Mouse (Mus musculus): ENCODE data around the gene Rhox1. TPM values are rescaled to one million over a fixed set of nuclear protein-coding genes. Genes with fewer than 3 reads are reported as not detected.

Gene Rhox1
- total RNA-seq (2023), result not detected in 4 replicates

DNA sequence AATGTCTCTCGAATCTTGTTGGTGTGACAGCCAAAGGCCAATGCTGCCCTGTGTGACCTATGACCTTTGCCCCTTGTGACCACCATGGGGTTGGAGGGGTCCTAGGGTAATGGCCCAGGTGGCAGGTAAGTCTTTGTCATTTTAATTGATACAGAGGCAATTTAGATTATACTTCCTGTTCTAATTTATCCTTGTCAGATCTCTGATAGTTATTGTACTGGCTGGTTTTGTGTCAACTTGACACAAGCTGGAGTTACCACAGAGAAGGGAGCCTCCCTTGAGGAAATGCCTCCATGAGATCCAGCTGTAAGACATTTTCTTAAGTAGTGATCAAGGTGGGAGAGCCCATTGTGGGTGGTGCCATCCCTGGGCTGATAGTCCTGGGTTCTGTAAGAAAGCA lies at the start of gene Rhox1:
Gene Rhox1, minus strand, starts transcription at position 101 of the 400 bp plus-strand sequence.

DNA sequence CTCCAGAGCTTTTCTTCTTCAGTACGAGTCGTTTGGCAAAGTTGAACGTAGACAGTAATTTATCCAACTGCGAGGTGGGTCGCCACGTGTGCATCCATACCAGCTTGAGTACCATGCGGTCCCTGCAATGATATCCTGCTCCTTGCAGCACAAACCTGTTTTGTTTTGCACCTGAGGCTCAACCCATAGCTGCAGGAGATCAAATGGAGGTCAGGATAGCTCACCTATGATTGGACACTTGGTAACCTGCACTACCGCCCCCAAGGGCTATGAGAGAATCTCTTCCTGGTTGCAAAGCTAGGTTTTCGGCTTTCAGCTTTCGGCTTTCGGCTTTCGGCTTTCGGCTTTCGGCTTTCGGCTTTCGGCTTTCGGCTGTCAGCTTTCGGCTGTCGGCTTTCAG lies 43.0 kb upstream of the Rhox1 start, which contains the start of gene Rhox4a:
Gene Rhox4a, plus strand, starts transcription at position 301 of the 400 bp plus-strand sequence.

DNA sequence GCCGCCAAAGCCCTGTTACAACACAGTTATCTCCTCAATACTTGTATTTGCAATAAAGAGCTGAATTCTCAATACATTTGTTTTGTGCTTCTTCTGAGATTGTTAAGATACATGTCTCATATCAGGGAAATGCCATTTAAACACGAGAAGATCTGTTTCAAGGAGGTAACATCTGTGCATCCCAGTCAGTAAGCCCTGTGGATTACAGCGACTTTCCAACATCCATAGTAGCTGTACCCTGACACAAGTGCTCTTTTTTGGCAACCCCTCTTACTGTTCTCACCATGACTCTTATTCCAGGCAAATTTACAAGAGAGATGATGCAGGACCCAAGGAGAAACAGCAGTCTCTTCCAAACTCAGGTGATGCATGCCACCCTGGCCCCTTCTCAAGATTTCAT lies 27.6 kb upstream of the Rhox1 start, which contains the start of gene Rhox3a:
Gene Rhox3a, plus strand, starts transcription at position 301 of the 400 bp plus-strand sequence.

DNA sequence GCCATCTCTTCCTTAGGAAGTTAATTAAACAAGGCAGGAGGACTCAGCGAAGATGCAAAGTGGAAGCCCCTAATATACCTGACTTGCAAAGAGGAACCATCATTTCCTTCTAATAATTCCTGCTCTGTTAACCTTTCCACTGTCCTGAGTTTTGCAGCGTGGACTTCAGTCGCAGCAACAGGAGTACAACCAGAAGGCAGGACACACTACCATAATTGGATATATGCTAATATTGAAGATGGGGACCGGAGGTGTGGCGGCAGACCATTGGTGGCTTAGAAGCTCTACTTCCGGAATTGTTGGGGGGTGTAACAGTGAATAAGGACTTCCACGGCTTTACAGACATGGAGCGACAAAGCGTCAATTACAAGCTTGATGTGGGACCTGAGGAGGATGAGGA lies 22.6 kb upstream of the Rhox1 start, which contains the start of gene Rhox2a:
Gene Rhox2a, plus strand, starts transcription at position 301 of the 400 bp plus-strand sequence.

DNA sequence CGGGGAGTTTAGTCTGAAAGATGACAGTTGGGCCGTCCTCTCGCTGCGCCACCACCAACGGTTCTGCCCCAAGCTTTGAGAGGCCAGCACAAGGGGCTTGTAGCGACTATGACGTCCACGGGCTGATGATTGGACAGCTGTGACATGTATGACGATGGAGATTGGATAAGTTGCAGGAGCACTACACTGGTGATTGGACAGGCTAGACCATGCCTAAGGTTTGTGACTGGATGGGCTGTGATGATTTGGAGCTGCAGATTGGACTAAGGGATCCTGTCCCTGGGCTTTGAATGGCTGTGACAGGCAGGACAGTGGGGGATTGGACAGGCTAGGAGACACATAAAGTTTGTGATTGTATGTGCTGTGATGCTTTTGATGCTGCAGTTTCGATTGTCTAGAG lies 11.1 kb downstream of the Rhox1 start, which contains the start of gene Gm9:
Gene Gm9, minus strand, starts transcription at position 101 of the 400 bp plus-strand sequence.

DNA sequence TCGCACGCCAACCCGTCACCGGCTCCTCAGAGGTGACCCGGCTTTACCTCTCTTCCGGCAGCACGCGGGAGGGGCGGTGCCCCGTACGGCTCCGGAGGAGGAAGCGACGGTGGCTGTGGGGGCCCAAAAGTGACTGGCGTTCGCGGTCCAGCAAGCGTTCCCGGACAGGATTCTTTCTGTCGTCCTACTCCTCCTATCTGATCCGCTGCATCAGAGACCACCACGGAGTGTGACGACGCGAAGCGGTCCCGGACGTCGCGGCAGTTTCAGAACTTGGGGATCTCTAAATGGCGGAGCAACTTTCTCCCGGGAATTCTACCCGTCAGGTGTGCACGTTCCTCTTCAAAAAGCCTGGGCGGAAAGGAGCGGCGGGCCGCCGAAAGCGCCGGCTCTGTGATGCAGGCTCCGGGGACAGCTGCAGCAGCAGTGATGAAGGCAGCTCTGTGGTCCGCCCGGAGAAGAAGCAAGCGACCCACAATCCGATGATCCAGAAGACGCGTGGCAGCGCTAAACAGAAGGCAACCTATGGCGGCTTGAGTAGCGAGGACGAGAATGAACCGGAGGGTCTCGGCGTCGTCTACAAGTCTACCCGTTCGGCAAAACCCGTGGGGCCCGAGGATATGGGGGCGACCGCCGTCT lies 30.8 kb downstream of the Rhox1 start, which contains the start of the genes Ndufa1 and Rnf113a1:
Gene Ndufa1, minus strand, starts transcription at position 59 of the 639 bp plus-strand sequence.
Gene Rnf113a1, plus strand, starts transcription at position 141 of the 639 bp plus-strand sequence.

DNA sequence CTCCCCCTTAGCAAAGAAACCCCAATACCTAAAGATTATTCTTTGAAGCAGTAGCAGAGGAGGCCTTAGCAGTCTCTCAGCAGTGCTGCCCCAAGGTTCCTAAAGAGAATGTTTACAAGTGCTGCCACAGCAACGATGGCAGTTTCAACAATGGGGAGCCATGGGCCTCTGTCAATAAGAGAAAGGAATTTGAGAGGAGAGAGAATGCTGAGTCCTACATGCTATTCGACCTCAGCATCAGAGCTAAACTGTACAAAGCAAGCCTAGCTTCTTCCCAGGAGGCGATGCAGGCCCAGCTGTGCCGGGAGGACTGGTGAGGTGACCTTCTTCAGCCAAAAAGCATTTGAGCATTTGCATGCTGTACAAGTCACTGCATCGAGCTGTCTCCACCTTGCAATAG lies 53.3 kb downstream of the Rhox1 start, which contains the start of gene Akap14:
Gene Akap14, minus strand, starts transcription at position 101 of the 400 bp plus-strand sequence.

Other genes starting within 250 kb of the Rhox1 start
- 99.3 to 110 TPM (median 108 TPM) in 4 replicates for gene Sept6, start 230.5 kb downstream of the Rhox1 start, total RNA-seq (2023)
- not detected in 4 replicates for gene Sowahd, start 173.4 kb downstream of the Rhox1 start, total RNA-seq (2023)
- gene Rpl39, start 136.9 kb downstream of the Rhox1 start, total RNA-seq (2023), result 1,288 to 1,425 TPM (median 1,387 TPM) in 4 replicates
- 43.7 to 54.3 TPM (median 49.9 TPM) in 4 replicates for gene Upf3b, start 111.9 kb downstream of the Rhox1 start, total RNA-seq (2023)
- 14.2 to 18.0 TPM (median 16.2 TPM) in 4 replicates for gene Nkap, start 95.5 kb downstream of the Rhox1 start, total RNA-seq (2023)
- gene Akap14, start 53.4 kb downstream of the Rhox1 start, total RNA-seq (2023), result not detected in 4 replicates
- 73.3 to 99.4 TPM (median 92.4 TPM) in 4 replicates for gene Ndufa1, start 31.1 kb downstream of the Rhox1 start, total RNA-seq (2023)
- 1.8 to 2.2 TPM (median 2.0 TPM) in 4 replicates for gene Rnf113a1, start 31.0 kb downstream of the Rhox1 start, total RNA-seq (2023)
- not detected in 4 replicates for gene Gm9, start 11.2 kb downstream of the Rhox1 start, total RNA-seq (2023)
- gene Rhox2a, start 22.7 kb upstream of the Rhox1 start, total RNA-seq (2023), result not detected in 4 replicates
- gene Rhox3a, start 27.7 kb upstream of the Rhox1 start, total RNA-seq (2023), result not detected in 4 replicates
- not detected in 4 replicates for gene Rhox4a, start 43.1 kb upstream of the Rhox1 start, total RNA-seq (2023)
- not detected in 4 replicates for gene Rhox3a2, start 157.8 kb upstream of the Rhox1 start, total RNA-seq (2023)
- gene Rhox4a2, start 168.6 kb upstream of the Rhox1 start, total RNA-seq (2023), result not detected in 4 replicates
- gene Rhox2b, start 189.8 kb upstream of the Rhox1 start, total RNA-seq (2023), result not detected in 4 replicates
- not detected in 4 replicates for gene Rhox4b, start 210.2 kb upstream of the Rhox1 start, total RNA-seq (2023)
- gene Rhox2c, start 231.4 kb upstream of the Rhox1 start, total RNA-seq (2023), result not detected in 4 replicates
- not detected in 4 replicates for gene Rhox3c, start 236.3 kb upstream of the Rhox1 start, total RNA-seq (2023)